Mouse (Mus musculus): ENCODE data around the gene Fam57b. TPM values are rescaled to one million over a fixed set of nuclear protein-coding genes. Genes with fewer than 3 reads are reported as not detected.
"Not testable (repeated sequence)": the region's sequence is repeated elsewhere in the genome, so short reads cannot be mapped to it uniquely, and the experiment has no call there.

Gene Fam57b
- polyA plus RNA-seq, 1 experiment from 2014 or later = 0.33 TPM

DNA sequence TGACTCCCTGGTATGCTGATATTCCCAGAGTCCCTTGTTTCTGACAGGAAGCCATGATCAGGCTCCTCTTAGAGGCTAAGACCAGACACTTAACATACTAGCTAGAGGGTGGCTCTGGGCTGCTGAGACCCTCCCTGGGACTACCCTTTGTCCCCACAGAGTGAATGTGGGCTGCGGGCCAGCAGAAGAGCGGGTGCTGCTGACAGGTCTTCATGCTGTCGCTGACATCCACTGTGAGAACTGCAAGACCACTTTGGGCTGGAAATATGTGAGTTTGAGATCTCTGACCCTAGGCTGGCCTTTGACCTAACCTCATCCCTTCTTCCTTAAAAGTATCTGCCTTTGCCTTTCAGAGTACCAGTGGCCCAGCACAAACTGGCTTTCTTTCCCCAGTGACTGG, 19.3 kb upstream of the Fam57b start:
- Histone ChIP-seq H3K4me1 (replicated peaks) (peaks cover 47% of the 10 kb centered on the region), H3K4me3 (replicated peaks) (no peak overlapping the region), H3K27me3 (no peaks in the 10 kb centered on the region), H3K9ac (replicated peaks) (no peak overlapping the region), H3K36me3 (peaks cover 31% of the 10 kb centered on the region; the same call in 1 of the 2 replicates), H3K4me2 (peak overlapping the region; percentile 90), H3K9me3 (no peaks in the 10 kb centered on the region), H3K27ac (no peak overlapping the region)
- WGBS = 88% methylated on average over 3 of the region's 3 CpGs
- no peak for ATAC-seq (ENCODE audit: insufficient number of reproducible peaks, insufficient read depth, low FRiP score, low TSS enrichment, low read depth)

DNA sequence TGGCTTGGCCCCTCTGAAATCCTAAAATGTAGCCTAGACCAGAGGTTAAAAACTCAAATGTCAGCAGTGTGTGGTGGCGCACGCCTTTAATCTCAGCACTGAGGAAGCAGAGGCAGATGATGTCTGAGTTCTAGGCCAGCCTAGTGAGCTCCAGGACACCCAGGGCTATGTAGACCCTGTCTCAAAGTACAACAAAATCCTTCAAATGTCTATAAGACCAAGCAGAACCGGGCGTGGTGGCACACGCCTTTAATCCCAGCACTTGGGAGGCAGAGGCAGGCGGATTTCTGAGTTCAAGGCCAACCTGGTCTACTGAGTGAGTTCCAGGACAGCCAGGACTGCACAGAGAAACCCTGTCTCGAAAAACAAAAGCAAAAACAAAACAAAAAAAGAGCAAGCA, 18.4 kb upstream of the Fam57b start:
- H3K9me3 ChIP-seq; H3K4me3 ChIP-seq (replicated peaks); H3K9ac ChIP-seq (replicated peaks); ATAC-seq (ENCODE audit: insufficient number of reproducible peaks, insufficient read depth, low FRiP score, low TSS enrichment, low read depth); H3K27me3 ChIP-seq; H3K4me2 ChIP-seq; H3K27ac ChIP-seq: not testable (repeated sequence)
- Histone ChIP-seq H3K36me3 (peaks cover 30% of the 10 kb centered on the region), H3K4me1 (replicated peaks) (peaks cover 47% of the 10 kb centered on the region)
- 88% methylated on average over 7 of the region's 7 CpGs for WGBS

DNA sequence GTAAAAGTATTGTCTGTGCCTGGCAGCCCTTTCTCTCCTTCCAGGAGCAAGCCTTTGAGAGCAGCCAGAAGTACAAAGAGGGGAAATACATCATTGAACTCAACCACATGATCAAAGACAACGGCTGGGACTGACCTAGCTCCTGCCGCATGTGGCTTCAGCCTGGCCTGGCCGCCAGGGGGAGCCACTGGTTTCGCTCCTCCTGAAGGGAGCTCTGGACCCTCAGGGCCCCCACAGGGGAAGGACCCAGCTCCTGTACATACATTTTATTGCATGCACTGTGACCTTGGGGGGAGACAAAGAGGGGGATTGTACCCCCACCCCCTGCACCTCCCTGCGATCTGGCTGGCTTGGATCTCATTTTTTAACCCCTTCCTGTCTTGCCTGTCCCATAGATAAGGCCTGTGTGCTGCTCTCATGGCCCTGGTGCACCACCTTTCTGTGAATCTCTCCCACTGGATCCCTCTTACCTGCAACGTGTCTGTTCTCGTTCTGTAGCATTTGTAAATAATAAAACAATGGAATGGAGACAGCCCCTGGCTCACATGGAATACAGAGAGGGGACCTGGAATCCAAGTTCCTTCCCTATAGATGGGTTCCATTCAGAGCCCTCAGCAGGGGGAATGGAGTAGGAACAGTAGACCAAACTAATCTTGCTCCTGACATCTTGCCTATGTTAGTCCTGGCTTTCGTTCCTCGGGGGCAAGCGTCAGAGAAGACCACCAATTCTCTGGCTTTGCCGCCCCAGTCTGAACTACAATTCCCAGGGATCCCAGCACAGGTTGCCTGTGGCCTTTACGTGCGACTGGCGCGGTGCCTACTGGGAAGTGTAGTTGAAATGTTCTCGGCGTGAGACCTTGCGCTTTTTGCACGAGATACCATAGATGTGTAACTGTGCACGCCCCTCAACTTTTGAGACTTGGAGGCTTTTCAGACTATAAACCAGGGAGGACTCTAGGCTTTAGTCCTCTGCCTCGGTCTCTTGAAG, 17.2 kb upstream of the Fam57b start:
- Histone ChIP-seq H3K27me3 (no peaks in the 10 kb centered on the region), H3K36me3 (peaks cover 40% of the 10 kb centered on the region), H3K4me1 (replicated peaks) (peaks cover 47% of the 10 kb centered on the region), H3K9ac (replicated peaks) (peak overlapping the region; percentile 61), H3K27ac (peak overlapping the region; percentile 76), H3K4me2 (peak overlapping the region; percentile 91), H3K9me3 (no peaks in the 10 kb centered on the region), H3K4me3 (replicated peaks) (peak overlapping the region; percentile 41)
- peak; percentile 63 for ATAC-seq (ENCODE audit: insufficient number of reproducible peaks, insufficient read depth, low FRiP score, low TSS enrichment, low read depth)
- 1% methylated on average over 21 of the region's 21 CpGs for WGBS

DNA sequence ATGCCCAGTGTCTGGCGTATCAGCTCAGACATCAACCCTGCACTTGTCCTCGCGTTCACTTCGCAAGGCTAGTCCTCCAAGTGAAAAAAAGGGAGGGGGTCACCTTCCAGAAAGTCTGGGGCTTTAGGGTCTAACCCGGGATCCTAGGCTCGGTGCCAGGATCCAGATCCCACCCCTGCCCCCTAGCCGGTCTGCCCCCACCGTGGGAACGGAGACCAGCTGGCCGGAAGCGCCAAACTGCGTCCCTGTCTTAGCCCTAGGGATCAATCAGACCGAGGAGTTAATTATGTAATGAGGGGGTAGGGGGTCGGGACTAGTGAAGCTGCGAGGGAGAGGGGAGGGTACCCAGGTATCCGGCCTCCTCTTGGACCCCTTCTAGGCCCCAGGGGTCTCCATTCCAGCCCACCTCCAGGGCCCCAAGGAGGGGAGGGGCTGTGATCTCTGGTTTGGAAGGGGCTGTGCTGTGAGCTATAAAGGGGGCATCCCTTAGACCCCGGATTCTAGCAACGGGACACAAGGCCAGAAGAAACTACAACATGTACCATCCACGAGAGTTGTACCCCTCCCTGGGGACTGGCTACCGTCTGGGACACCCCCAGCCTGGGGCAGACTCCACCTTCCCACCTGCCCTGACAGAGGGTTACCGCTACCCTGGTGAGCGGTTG, 16.4 kb upstream of the Fam57b start, which contains the start of gene Tbx6:
Gene Tbx6 (plus strand): TSS at position 513 of the 665 bp plus-strand sequence.
- H3K4me1 ChIP-seq (replicated peaks) = peaks cover 41% of the 10 kb centered on the region
- 0 out of 2 replicates have a peak, but pooled peaks have one; percentile 3 for ATAC-seq (ENCODE audit: insufficient number of reproducible peaks, insufficient read depth, low FRiP score, low TSS enrichment, low read depth)

DNA sequence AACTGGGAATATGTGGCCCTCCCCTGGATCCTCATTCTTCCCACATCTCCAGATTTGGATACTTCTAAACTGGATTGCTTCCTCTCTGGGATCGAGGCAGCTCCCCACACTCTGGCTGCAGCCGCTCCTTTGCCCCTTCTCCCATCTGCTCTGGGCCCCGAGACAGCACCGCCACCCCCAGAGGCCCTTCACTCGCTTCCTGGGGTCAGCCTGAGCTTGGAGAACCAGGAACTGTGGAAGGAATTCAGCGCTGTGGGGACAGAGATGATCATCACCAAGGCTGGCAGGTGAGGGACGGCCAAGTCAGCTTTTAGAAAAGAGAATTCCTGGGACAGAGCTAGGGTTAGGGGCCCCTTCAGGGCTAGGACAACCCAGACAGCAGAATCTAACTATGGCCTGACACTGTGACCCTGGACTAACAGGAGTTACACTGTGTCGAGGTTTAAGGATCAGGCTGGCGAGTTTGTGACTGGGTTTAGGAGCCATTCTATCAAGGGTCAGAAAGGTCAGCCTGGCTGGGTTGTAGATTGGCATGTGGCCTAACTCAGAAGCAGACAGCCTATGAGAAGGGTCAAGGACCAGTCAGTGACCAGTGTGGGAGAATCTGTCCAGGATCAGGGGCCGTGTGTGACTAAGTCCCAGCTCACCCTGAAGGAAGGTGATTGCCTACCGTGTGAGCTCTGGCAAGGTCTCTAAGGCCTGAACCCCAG, 15.7 kb upstream of the Fam57b start:
- Histone ChIP-seq H3K9ac (replicated peaks) (peak overlapping the region; percentile 61; the same call in 1 of the 2 replicates), H3K4me2 (peak overlapping the region; percentile 91), H3K27ac (peak overlapping the region; percentile 64; the same call in 1 of the 2 replicates), H3K36me3 (peaks cover 49% of the 10 kb centered on the region), H3K9me3 (no peaks in the 10 kb centered on the region), H3K4me3 (replicated peaks) (peak overlapping the region; percentile 41; the same call in 1 of the 2 replicates), H3K4me1 (replicated peaks) (peaks cover 37% of the 10 kb centered on the region), H3K27me3 (no peaks in the 10 kb centered on the region)
- no peak for ATAC-seq (ENCODE audit: insufficient number of reproducible peaks, insufficient read depth, low FRiP score, low TSS enrichment, low read depth)
- WGBS = 24% methylated on average over 11 of the region's 11 CpGs

More for the DNA sequence above, 16.4 kb upstream of the Fam57b start, which contains the start of gene Tbx6:
- no peaks in the 10 kb centered on the region for H3K27me3 ChIP-seq
- peak within 1 kb of the TSS; percentile 41 for H3K4me3 ChIP-seq (replicated peaks)
- H3K36me3 ChIP-seq = peaks cover 42% of the 10 kb centered on the region
- peak within 1 kb of the TSS; percentile 61 for H3K9ac ChIP-seq (replicated peaks)
- WGBS = 8% methylated on average over 22 of the region's 22 CpGs
- H3K27ac ChIP-seq = peak within 1 kb of the TSS; percentile 76
- H3K9me3 ChIP-seq = no peaks in the 10 kb centered on the region
- H3K4me2 ChIP-seq = peak within 1 kb of the TSS; percentile 91

DNA sequence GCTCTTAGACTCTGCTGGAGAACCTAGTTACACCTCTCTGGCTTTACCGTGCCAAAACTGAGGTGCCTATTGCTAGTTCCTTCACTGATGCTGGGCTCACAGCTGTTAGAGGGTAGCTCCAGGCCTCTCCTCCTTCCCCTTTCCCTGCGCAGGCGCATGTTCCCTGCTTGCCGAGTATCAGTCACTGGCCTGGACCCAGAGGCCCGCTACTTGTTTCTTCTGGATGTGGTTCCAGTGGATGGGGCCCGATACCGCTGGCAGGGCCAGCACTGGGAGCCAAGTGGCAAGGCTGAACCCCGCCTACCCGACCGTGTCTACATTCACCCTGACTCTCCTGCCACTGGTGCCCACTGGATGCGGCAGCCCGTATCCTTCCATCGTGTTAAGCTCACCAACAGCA, 14.8 kb upstream of the Fam57b start:
- Histone ChIP-seq H3K4me3 (replicated peaks) (no peak overlapping the region), H3K9me3 (no peaks in the 10 kb centered on the region), H3K27ac (no peak overlapping the region), H3K4me1 (replicated peaks) (peaks cover 30% of the 10 kb centered on the region), H3K36me3 (peaks cover 58% of the 10 kb centered on the region), H3K9ac (replicated peaks) (no peak overlapping the region; the same call in 1 of the 2 replicates), H3K27me3 (no peaks in the 10 kb centered on the region), H3K4me2 (no peak overlapping the region)
- no peak for ATAC-seq (ENCODE audit: insufficient number of reproducible peaks, insufficient read depth, low FRiP score, low TSS enrichment, low read depth)
- WGBS = 76% methylated on average over 13 of the region's 13 CpGs

DNA sequence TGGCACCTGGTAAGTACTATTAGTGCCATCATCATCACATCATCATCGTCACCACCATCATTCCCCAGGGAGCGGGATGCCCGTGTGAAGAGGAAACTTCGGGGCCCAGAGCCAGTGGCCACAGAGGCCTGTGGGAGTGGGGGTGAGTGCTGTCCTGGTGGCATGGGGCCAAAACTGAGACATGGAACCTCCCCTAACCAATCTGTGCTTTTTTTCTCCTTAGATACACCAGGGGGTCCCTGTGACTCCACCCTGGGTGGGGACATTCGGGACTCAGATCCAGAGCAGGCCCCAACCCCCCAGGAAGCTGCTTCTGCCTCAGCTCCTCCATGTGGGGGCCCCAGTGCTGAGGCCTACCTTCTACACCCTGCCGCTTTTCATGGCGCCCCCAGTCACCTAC, 13.0 kb upstream of the Fam57b start:
- H3K36me3 ChIP-seq = peaks cover 64% of the 10 kb centered on the region
- no peak overlapping the region for H3K27ac ChIP-seq
- no peaks in the 10 kb centered on the region for H3K27me3 ChIP-seq
- peaks cover 28% of the 10 kb centered on the region for H3K4me1 ChIP-seq (replicated peaks)
- 77% methylated on average over 7 of the region's 7 CpGs for WGBS
- H3K9me3 ChIP-seq = no peaks in the 10 kb centered on the region
- H3K9ac ChIP-seq (replicated peaks) = no peak overlapping the region
- no peak overlapping the region for H3K4me2 ChIP-seq
- no peak for ATAC-seq (ENCODE audit: insufficient number of reproducible peaks, insufficient read depth, low FRiP score, low TSS enrichment, low read depth)
- no peak overlapping the region for H3K4me3 ChIP-seq (replicated peaks)

DNA sequence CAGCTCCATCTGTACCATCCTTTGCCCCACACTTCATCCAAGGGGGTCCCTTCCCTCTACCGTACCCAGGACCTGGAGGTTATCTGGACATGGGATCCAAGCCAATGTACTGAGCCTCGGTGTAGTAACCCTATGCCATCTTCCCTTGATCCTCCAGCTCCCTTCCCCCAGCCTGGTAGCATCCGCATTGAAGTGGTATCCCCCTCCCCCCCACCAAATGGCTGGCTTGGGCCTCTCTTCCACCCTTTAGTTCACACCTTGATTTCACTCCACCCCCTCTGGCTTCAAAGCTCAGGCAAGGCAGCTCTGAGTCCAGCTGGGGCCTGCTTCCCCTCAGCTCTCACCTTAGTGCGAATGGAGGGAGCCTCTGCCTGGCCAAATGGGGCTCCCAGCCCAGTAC, 12.4 kb upstream of the Fam57b start:
- Histone ChIP-seq H3K27ac (no peak overlapping the region), H3K27me3 (no peaks in the 10 kb centered on the region), H3K4me2 (no peak overlapping the region), H3K9ac (replicated peaks) (no peak overlapping the region), H3K4me1 (replicated peaks) (peaks cover 23% of the 10 kb centered on the region), H3K9me3 (no peaks in the 10 kb centered on the region), H3K4me3 (replicated peaks) (no peak overlapping the region), H3K36me3 (peaks cover 70% of the 10 kb centered on the region)
- WGBS = 53% methylated on average over 4 of the region's 4 CpGs
- ATAC-seq (ENCODE audit: insufficient number of reproducible peaks, insufficient read depth, low FRiP score, low TSS enrichment, low read depth) = no peak

DNA sequence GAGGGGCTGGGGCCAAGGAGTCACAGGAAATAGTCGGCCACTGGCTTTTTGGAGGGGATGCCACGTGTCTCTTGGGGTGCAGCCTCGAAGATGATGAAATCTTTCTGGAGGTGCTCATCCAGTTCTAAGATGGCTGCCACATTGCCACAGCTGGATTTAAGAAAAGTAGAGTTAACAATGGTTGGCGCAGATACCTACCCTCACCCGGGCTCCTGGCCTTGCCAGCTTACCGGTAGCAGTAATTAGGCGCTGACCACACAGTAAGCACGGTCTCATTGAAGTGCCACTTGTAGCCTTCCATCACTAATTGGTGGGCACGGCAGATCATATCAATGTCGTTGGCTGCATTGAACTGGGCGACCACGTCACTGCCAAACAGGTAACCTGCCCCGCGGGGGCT, 11.3 kb upstream of the Fam57b start:
- peaks cover 79% of the 10 kb centered on the region for H3K36me3 ChIP-seq
- H3K4me2 ChIP-seq = no peak overlapping the region
- H3K4me1 ChIP-seq (replicated peaks) = peaks cover 22% of the 10 kb centered on the region
- H3K27ac ChIP-seq = no peak overlapping the region
- 85% methylated on average over 14 of the region's 14 CpGs for WGBS
- no peak overlapping the region for H3K9ac ChIP-seq (replicated peaks)
- no peak for ATAC-seq (ENCODE audit: insufficient number of reproducible peaks, insufficient read depth, low FRiP score, low TSS enrichment, low read depth)
- no peaks in the 10 kb centered on the region for H3K9me3 ChIP-seq
- no peaks in the 10 kb centered on the region for H3K27me3 ChIP-seq
- H3K4me3 ChIP-seq (replicated peaks) = no peak overlapping the region

DNA sequence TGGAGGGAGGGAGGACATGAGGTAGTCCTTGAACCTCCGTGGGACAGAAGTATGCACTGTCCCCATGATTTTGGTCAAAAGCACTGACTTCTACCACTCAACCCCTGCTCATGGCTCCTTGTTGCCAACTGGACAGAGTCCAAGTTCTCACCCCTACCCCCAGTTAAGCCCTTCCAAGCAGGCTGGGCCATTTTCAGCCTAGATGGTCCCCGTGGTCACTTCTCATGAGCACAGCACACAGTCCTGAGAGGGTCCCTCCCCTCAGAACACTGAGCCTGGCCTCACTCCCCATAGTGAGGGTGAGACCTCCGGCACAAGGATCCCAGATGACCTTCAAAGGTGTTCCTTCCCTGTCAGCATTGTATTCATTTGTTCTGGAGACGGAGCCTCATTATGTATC, 8.3 kb upstream of the Fam57b start:
- Histone ChIP-seq H3K4me1 (replicated peaks) (peaks cover 17% of the 10 kb centered on the region), H3K27ac (no peak overlapping the region), H3K9me3 (no peaks in the 10 kb centered on the region), H3K9ac (replicated peaks) (no peak overlapping the region; the same call in 1 of the 2 replicates), H3K4me3 (replicated peaks) (no peak overlapping the region), H3K4me2 (no peak overlapping the region), H3K27me3 (no peaks in the 10 kb centered on the region), H3K36me3 (peaks cover 70% of the 10 kb centered on the region)
- 93% methylated on average over 4 of the region's 4 CpGs for WGBS
- no peak for ATAC-seq (ENCODE audit: insufficient number of reproducible peaks, insufficient read depth, low FRiP score, low TSS enrichment, low read depth)
